In the genomic region with DNA sequence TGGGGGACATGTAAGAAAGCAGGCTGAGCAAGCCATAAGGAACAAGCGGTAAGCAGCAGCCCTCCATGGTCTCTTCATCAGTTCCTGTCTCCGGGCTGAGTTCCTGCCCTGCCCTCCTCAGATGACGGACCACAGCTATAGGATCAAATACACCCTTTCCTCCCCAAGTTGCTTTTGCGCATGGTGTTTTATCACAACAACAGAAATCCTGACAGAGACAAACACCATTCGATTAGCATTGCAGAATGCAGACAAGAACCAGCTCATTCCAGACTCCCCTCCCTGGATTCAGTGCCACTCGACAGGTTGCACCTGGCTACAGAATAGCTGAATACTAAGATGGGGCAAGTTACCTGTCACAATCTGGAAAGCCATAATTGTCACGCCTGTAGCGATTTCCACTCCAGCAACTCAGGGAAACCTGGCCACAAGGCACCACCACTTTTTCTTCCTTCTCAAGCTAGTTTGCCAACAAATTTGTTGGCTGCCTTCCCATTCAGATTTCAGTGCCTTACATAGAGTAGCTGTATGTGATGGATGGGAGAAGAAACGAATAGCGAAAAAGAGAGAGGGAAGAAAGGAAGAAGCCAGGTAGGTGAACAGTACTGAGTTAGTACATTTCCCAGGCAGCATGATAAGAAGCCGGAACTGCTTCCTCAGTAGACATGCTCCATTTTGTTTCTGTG, we compare ENCODE assay signal across 17 mouse cellular contexts. TPM values are rescaled to one million over a fixed set of nuclear protein-coding genes. Genes with fewer than 3 reads are reported as not detected.
A peak's percentile ranks its signal among the peaks of the same experiment; 100 is the strongest.
DNase-seq lines count a peak whose midpoint lies in the region; ATAC-seq and TF ChIP-seq lines count a peak whose summit lies in the region.
"Had no signal": no experiment of that assay in that cellular context is flagged by ENCODE, and none has a peak within 500 bp of the region (broad histone marks: within the 10 kb centered on the region; RNA-seq: fewer than 3 reads in every experiment).

No protein-coding gene starts in this region.

- H3K4me1 ChIP-seq in intestine, postnatal 0 days (replicated peaks; ENCODE audit: control insufficient read depth, insufficient read depth, low read length), result peaks cover 12% of the 10 kb centered on the region; the same call in 1 of the 2 replicates
- H3K4me1 ChIP-seq in intestine, embryonic 16.5 days (ENCODE audit: control insufficient read depth, insufficient read depth, low read length), result peaks cover 7% of the 10 kb centered on the region; the same call in 1 of the 2 replicates
- no peaks in the 10 kb centered on the region for H3K4me1 ChIP-seq in midbrain, postnatal 0 days (ENCODE audit: insufficient read depth, low read length)
- no peaks in the 10 kb centered on the region for H3K4me1 ChIP-seq in midbrain, embryonic 14.5 days (ENCODE audit: control insufficient read depth, insufficient read depth, low read length)

- 80% methylated on average over 11 of the region's 11 CpGs for WGBS in intestine, postnatal 0 days
- 85% methylated on average over 11 of the region's 11 CpGs for WGBS in intestine, embryonic 16.5 days
- 94% methylated on average over 11 of the region's 11 CpGs for WGBS in midbrain, postnatal 0 days
- 96% methylated on average over 11 of the region's 11 CpGs for WGBS in midbrain, embryonic 14.5 days

- intact Hi-C loops in gastrocnemius, postnatal 14 days (cut with DNase I; ENCODE audit: low total_unique reads), result no loop called here

- no peak for TF ChIP-seq CTCF in intestine, postnatal 0 days (IDR thresholded peaks at IDR 0.05; ENCODE audit: low read depth)
- no peak for TF ChIP-seq CTCF in midbrain, postnatal 0 days (IDR thresholded peaks at IDR 0.05)

- ATAC-seq in frontal cortex, adult (ENCODE audit: low TSS enrichment), result 0 out of 2 replicates have a peak, but pooled peaks have one; percentile 47
- ATAC-seq in intestine, postnatal 0 days, result no peak
- ATAC-seq in intestine, embryonic 16.5 days, result no peak
- no peak for ATAC-seq in midbrain, postnatal 0 days (ENCODE audit: low FRiP score)
- ATAC-seq in midbrain, embryonic 14.5 days (ENCODE audit: low FRiP score, low TSS enrichment), result no peak

- no peaks in the 10 kb centered on the region for H3K27me3 ChIP-seq in intestine, postnatal 0 days (replicated peaks; ENCODE audit: control insufficient read depth, insufficient read depth, low read length)
- no peaks in the 10 kb centered on the region for H3K27me3 ChIP-seq in intestine, embryonic 16.5 days (replicated peaks; ENCODE audit: control insufficient read depth, insufficient read depth, low read length)
- H3K27me3 ChIP-seq in midbrain, postnatal 0 days (ENCODE audit: insufficient read depth, low read length), result no peaks in the 10 kb centered on the region
- no peaks in the 10 kb centered on the region for H3K27me3 ChIP-seq in midbrain, embryonic 14.5 days (ENCODE audit: control insufficient read depth, insufficient read depth, low read length)
- H3K27me3 ChIP-seq: forebrain, embryonic 12.5 days; intestine, embryonic 15.5 days; limb, embryonic 13.5 days; neural tube, embryonic 12.5 days had no signal

- 0 out of 2 replicates have a peak overlapping the region, but pooled peaks have one; percentile 2 for H3K27ac ChIP-seq in intestine, postnatal 0 days (ENCODE audit: low read depth, low read length)
- H3K27ac ChIP-seq in intestine, embryonic 16.5 days (ENCODE audit: low read length), result no peak overlapping the region
- H3K27ac ChIP-seq in midbrain, postnatal 0 days (ENCODE audit: low read depth, low read length), result no peak overlapping the region
- H3K27ac ChIP-seq in midbrain, embryonic 14.5 days (replicated peaks; ENCODE audit: low read depth, low read length), result no peak overlapping the region
- H3K27ac ChIP-seq: forebrain, embryonic 12.5 days; hindbrain, embryonic 14.5 days; intestine, embryonic 15.5 days; limb, embryonic 13.5 days; neural tube, embryonic 12.5 days; stomach, postnatal 0 days had no signal

- DNase-seq in frontal cortex, postnatal 36 days (ENCODE audit: low spot score in 2 of 2), result no peak
- DNase-seq in midbrain, postnatal 0 days (ENCODE audit: low spot score), result peak; percentile 12
- DNase-seq in midbrain, embryonic 14.5 days, result no peak
- no peak for DNase-seq in gastrocnemius, postnatal 14 days
- DNase-seq: B cell, adult 2 months; cerebellum, postnatal 36 days; lung, postnatal 4 days; right cerebral cortex, postnatal 4 days had no signal

- H3K9ac ChIP-seq in intestine, postnatal 0 days (ENCODE audit: low read depth, low read length), result no peak overlapping the region
- no peak overlapping the region for H3K9ac ChIP-seq in intestine, embryonic 16.5 days (ENCODE audit: low read depth, low read length)
- H3K9ac ChIP-seq in midbrain, postnatal 0 days (replicated peaks; ENCODE audit: low read length, poor library complexity, severe bottlenecking), result no peak overlapping the region
- H3K9ac ChIP-seq in midbrain, embryonic 14.5 days (replicated peaks; ENCODE audit: low read length), result no peak overlapping the region
- H3K9ac ChIP-seq: forebrain, embryonic 12.5 days; hindbrain, embryonic 14.5 days; intestine, embryonic 15.5 days; limb, embryonic 13.5 days; neural tube, embryonic 12.5 days had no signal

- peaks cover 7% of the 10 kb centered on the region; the same call in 1 of the 2 replicates for H3K36me3 ChIP-seq in intestine, postnatal 0 days (ENCODE audit: control insufficient read depth, insufficient read depth)
- H3K36me3 ChIP-seq in intestine, embryonic 16.5 days (ENCODE audit: control insufficient read depth, insufficient read depth, low read length), result no peaks in the 10 kb centered on the region
- H3K36me3 ChIP-seq in midbrain, postnatal 0 days (ENCODE audit: insufficient read depth, low read length), result no peaks in the 10 kb centered on the region
- no peaks in the 10 kb centered on the region for H3K36me3 ChIP-seq in midbrain, embryonic 14.5 days (ENCODE audit: control insufficient read depth, insufficient read depth, low read length)

- H3K4me2 ChIP-seq in intestine, postnatal 0 days (replicated peaks; ENCODE audit: low read depth), result no peak overlapping the region
- no peak overlapping the region for H3K4me2 ChIP-seq in intestine, embryonic 16.5 days (ENCODE audit: low read depth, low read length)
- H3K4me2 ChIP-seq in midbrain, postnatal 0 days (ENCODE audit: low read depth, low read length, poor library complexity, severe bottlenecking), result no peak overlapping the region
- no peak overlapping the region for H3K4me2 ChIP-seq in midbrain, embryonic 14.5 days (ENCODE audit: low read length)
- H3K4me2 ChIP-seq: forebrain, embryonic 12.5 days; hindbrain, embryonic 14.5 days; intestine, embryonic 15.5 days; limb, embryonic 13.5 days; neural tube, embryonic 12.5 days had no signal

- H3K9me3 ChIP-seq in intestine, postnatal 0 days (ENCODE audit: control insufficient read depth), result no peaks in the 10 kb centered on the region
- H3K9me3 ChIP-seq in intestine, embryonic 16.5 days (ENCODE audit: control insufficient read depth, low read length), result no peaks in the 10 kb centered on the region
- H3K9me3 ChIP-seq in midbrain, postnatal 0 days (ENCODE audit: low read length), result no peaks in the 10 kb centered on the region
- no peaks in the 10 kb centered on the region for H3K9me3 ChIP-seq in midbrain, embryonic 14.5 days (ENCODE audit: control insufficient read depth, low read length)
- H3K9me3 ChIP-seq: forebrain, embryonic 12.5 days; intestine, embryonic 15.5 days had no signal

- no peak overlapping the region for H3K4me3 ChIP-seq in intestine, postnatal 0 days (ENCODE audit: low read depth, low read length)
- no peak overlapping the region for H3K4me3 ChIP-seq in intestine, embryonic 16.5 days (ENCODE audit: low read length)
- no peak overlapping the region for H3K4me3 ChIP-seq in midbrain, postnatal 0 days (ENCODE audit: low read depth, low read length)
- no peak overlapping the region for H3K4me3 ChIP-seq in midbrain, embryonic 14.5 days (replicated peaks; ENCODE audit: low read depth, low read length)
- H3K4me3 ChIP-seq: forebrain, embryonic 12.5 days; intestine, embryonic 15.5 days; limb, embryonic 13.5 days; neural tube, embryonic 12.5 days had no signal

RNA-seq across cellular contexts. Expression of a gene that starts 11.3 kb away (rescaled TPM):
- polyA plus RNA-seq in intestine, postnatal 0 days (2015; fragmentation: Nextera tagmentation; extraction: Ambion mirVana), result 4.2 and 4.3 TPM in 2 replicates
- polyA plus RNA-seq in intestine, embryonic 16.5 days (2015; fragmentation: Nextera tagmentation; extraction: Ambion mirVana), result 5.3 and 6.3 TPM in 2 replicates
- 2.1 and 2.5 TPM in 2 replicates for total RNA-seq in midbrain, postnatal 0 days (2014; rRNA removed)
- polyA plus RNA-seq in midbrain, postnatal 0 days (2015; fragmentation: Nextera tagmentation; extraction: Ambion mirVana), result 1.4 and 1.5 TPM in 2 replicates
- 1.8 and 2.7 TPM in 2 replicates for polyA plus RNA-seq in midbrain, embryonic 14.5 days (2014; fragmentation: Nextera tagmentation; extraction: Ambion mirVana)
- total RNA-seq in gastrocnemius, postnatal 14 days (2021), result 1 to 10 TPM; 8.7 to 9.7 TPM
